Mouse (Mus musculus) neural tube, embryonic 13.5 days (tissue): ENCODE results near the gene Zbtb39. TPM values are rescaled to one million over a fixed set of nuclear protein-coding genes. Genes with fewer than 3 reads are reported as not detected.

Experiments used
- ATAC-seq: fragments of 200-750 bp; cut with Nextera tagmentation; 2 replicates; pipeline ENCODE4 v1.8.0; 2017; ENCODE audit warnings: low read depth, mild to moderate bottlenecking, moderate TSS enrichment, moderate library complexity
- H3K27ac ChIP-seq: fragments of 300-500 bp; sonication (generic); replicated peaks from 2 replicates; pipeline ENCODE4 v1.5.1; 2015; ENCODE audit warnings: moderate library complexity, mild to moderate bottlenecking, inconsistent platforms
- H3K27me3 ChIP-seq: fragments of 300-500 bp; sonication (generic); 2 replicates; pipeline ENCODE4 v1.6.1; 2015; ENCODE audit warnings: mild to moderate bottlenecking, inconsistent platforms
- H3K36me3 ChIP-seq: fragments of 300-500 bp; sonication (generic); 2 replicates; pipeline ENCODE4 v1.6.1; 2015; ENCODE audit warnings: mild to moderate bottlenecking, inconsistent platforms
- H3K4me1 ChIP-seq: fragments of 300-500 bp; sonication (generic); replicated peaks from 2 replicates; pipeline ENCODE4 v1.6.1; 2015; ENCODE audit warnings: inconsistent platforms
- H3K4me2 ChIP-seq: fragments of 300-500 bp; sonication (generic); 2 replicates; pipeline ENCODE4 v1.6.1; 2015; ENCODE audit warnings: inconsistent platforms, mild to moderate bottlenecking, moderate library complexity
- H3K4me3 ChIP-seq: fragments of 300-500 bp; sonication (generic); 2 replicates; pipeline ENCODE4 v1.5.1; 2015; ENCODE audit warnings: mild to moderate bottlenecking, inconsistent platforms
- H3K9ac ChIP-seq: fragments of 300-500 bp; sonication (generic); 2 replicates; pipeline ENCODE4 v1.6.1; 2015; ENCODE audit warnings: moderate library complexity, mild to moderate bottlenecking, inconsistent platforms
- H3K9me3 ChIP-seq: fragments of 300-500 bp; sonication (generic); 2 replicates; pipeline ENCODE4 v1.6.1; 2016; ENCODE audit warnings: inconsistent platforms
- WGBS: fragments of 180-500 bp; shearing (Covaris S2); methylation state at CpG from one replicate; pipeline ENCODE4 v1.1.7; 2015; 5-methylcytosine and 5-hydroxymethylcytosine counted together
- polyA plus RNA-seq: library from polyadenylated mRNA; unstranded; fragments of >200 nt; fragmentation: Nextera tagmentation; extraction: Ambion mirVana; gene quantifications from 2 replicates; pipeline ENCODE4 v1.2.1, GENCODE M21; 2015

The Zbtb39 gene
- 3.3 and 4.5 TPM in 2 replicates for polyA plus RNA-seq

DNA sequence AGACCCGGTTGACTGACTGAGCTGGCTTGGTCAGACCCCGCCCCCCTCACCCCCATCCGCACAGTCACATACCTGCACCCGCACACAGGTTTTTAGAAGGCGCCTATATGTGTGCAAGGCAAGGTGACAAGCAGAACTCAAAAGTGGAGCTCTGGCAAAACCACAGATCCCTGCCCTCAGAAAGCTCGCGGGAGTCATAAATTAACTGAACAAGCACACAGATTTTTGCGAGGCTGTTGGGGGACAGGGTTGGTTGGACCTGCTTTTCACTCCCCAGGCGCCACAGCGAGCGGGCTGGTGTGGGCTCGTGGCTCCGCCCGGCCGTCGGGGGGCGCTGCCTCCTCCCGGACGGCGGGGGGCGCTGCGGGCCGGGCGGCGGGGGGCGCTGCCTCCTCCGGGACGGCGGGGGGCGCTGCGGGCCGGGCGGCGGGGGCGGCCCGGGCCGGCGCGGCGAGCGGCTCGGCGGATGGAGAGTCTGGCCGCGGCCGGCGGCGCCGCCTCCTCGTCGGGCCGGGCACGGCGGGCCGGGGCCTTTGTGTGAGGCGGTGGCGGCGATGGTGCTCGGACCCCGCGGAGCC, at the start of gene Zbtb39:
Gene Zbtb39, plus strand, starts transcription at position 456 of the 578 bp plus-strand sequence.
- Histone ChIP-seq H3K36me3 (peaks cover 30% of the 10 kb centered on the region), H3K27ac (peak within 1 kb of the TSS; percentile 83), H3K27me3 (no peaks in the 10 kb centered on the region; the same call in 1 of the 2 replicates), H3K4me2 (peak within 1 kb of the TSS; percentile 78), H3K9me3 (no peaks in the 10 kb centered on the region), H3K4me1 (peaks cover 21% of the 10 kb centered on the region), H3K4me3 (peak within 1 kb of the TSS; percentile 95), H3K9ac (peak within 1 kb of the TSS; percentile 98)
- ATAC-seq = peak; percentile 86
- 4% methylated on average over 17 of the region's 61 CpGs for WGBS

DNA sequence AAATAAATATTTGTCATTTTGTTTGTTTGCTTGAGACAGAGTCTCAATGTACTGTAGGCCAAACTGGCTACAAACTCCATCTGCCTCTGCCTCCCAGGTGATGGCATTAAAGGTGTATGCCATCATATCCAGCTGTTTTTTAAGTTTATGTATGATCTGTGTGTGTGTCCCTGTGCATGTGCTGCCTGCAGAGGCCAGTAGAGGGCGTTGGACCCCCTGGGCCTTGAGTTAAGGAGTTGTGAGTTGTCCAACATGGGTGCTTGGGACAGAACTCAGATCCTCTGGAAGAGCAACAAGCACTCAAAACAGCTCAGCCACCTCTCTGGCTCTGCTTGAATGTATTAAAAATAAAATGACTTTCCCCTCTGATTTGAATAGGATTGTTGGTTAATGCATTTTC, 48.3 kb upstream of the Zbtb39 start:
- no peaks in the 10 kb centered on the region for H3K4me1 ChIP-seq
- no peak for ATAC-seq
- H3K4me2 ChIP-seq = no peak overlapping the region
- 26% methylated on average over 1 of the region's 1 CpGs for WGBS
- H3K27ac ChIP-seq = no peak overlapping the region
- no peaks in the 10 kb centered on the region for H3K9me3 ChIP-seq
- peaks cover 32% of the 10 kb centered on the region for H3K36me3 ChIP-seq
- no peaks in the 10 kb centered on the region for H3K27me3 ChIP-seq
- no peak overlapping the region for H3K4me3 ChIP-seq
- H3K9ac ChIP-seq = no peak overlapping the region

DNA sequence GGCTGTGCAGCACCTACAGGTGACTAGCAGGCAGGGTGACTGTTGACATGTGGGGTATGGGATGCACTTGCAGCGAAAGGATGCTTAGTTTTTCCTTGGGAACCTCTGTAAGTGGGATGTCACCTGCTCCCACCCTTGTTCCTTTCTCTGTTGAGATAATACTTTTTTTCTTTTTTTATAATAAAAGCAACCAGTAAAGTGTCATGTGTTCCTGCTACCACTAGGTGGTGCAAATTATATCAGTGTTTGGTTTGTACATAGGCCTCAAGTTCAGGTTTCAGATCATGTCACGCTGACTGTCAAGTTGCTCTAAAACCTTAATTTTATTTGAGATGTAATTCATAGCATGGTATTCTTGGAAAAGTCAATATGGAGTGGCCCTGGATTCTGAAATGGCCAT, 44.7 kb upstream of the Zbtb39 start:
- 63% methylated on average over 2 of the region's 2 CpGs for WGBS
- Histone ChIP-seq H3K4me3 (no peak overlapping the region), H3K4me2 (no peak overlapping the region), H3K27me3 (no peaks in the 10 kb centered on the region), H3K27ac (no peak overlapping the region), H3K36me3 (peaks cover 44% of the 10 kb centered on the region), H3K4me1 (no peaks in the 10 kb centered on the region), H3K9ac (no peak overlapping the region), H3K9me3 (no peaks in the 10 kb centered on the region)
- no peak for ATAC-seq

DNA sequence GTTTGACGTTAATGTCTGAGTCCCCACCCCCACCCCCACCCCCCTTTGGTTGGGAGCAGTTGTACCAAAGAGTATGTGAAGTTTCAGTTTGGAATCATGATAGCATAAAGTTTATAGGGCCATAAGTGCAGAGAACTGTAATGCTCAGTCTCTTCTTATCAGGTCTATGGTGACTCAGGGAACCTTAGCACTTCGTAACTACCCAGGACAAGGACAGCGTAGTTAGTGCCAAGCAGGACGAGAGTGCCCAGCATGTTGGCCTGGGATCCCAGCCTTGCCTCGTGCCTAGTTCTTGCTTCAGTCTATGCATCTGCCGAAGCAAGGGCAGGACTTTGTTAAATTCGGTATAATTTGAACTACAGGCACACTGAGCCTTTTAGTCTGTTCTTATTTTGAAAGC, 43.6 kb upstream of the Zbtb39 start:
- Histone ChIP-seq H3K9me3 (no peaks in the 10 kb centered on the region), H3K9ac (no peak overlapping the region), H3K4me2 (no peak overlapping the region), H3K4me3 (no peak overlapping the region), H3K36me3 (peaks cover 46% of the 10 kb centered on the region), H3K27ac (no peak overlapping the region), H3K4me1 (no peaks in the 10 kb centered on the region), H3K27me3 (no peaks in the 10 kb centered on the region)
- 93% methylated on average over 7 of the region's 7 CpGs for WGBS
- ATAC-seq = no peak

DNA sequence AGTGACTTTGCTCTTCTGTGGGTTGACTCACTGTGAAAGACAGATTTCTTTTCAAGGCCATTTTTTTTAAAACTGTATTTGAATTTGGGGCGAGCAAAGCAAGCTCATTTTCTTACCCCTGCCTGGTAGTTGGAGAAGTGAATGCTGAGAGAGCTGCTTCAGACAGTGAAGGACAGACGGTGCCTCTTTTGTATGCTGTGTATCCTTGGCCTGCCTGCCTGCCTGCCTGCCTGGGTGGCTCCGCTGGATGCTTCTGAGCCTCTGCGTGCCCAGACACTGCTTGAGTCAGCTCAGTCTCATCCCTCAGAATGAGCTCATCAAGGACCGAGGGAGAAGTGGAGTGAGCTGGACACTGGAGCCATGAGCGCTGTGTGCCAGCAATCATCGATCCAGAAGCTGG, 40.4 kb upstream of the Zbtb39 start:
- no peaks in the 10 kb centered on the region for H3K9me3 ChIP-seq
- H3K9ac ChIP-seq = no peak overlapping the region
- H3K36me3 ChIP-seq = peaks cover 30% of the 10 kb centered on the region
- 91% methylated on average over 7 of the region's 7 CpGs for WGBS
- no peak for ATAC-seq
- H3K27ac ChIP-seq = no peak overlapping the region
- no peak overlapping the region for H3K4me2 ChIP-seq
- no peaks in the 10 kb centered on the region for H3K4me1 ChIP-seq
- H3K4me3 ChIP-seq = no peak overlapping the region
- no peaks in the 10 kb centered on the region for H3K27me3 ChIP-seq

DNA sequence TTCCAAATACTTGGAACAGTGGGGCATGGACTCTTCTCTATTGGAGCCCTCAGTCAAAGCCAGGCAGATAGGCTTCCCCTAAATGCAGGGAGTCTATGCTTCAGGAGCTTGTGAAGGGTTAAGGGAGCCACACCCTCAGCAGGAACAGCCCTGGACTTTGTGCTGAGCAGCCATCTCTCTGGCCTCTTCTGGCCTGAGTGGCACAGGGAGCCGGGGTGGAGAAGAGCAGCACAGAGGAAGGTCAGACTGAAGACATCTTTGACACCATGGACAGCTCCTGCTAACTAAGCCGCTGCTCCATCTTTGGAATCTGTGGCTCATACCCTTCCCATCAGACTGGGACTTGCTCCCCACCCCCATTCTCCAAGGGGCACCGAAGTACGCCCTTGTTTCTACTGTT, 36.0 kb upstream of the Zbtb39 start:
- Histone ChIP-seq H3K27me3 (no peaks in the 10 kb centered on the region), H3K36me3 (peaks cover 15% of the 10 kb centered on the region), H3K9ac (no peak overlapping the region), H3K4me1 (no peaks in the 10 kb centered on the region), H3K9me3 (no peaks in the 10 kb centered on the region), H3K27ac (no peak overlapping the region), H3K4me2 (no peak overlapping the region), H3K4me3 (no peak overlapping the region)
- ATAC-seq = no peak
- 53% methylated on average over 4 of the region's 4 CpGs for WGBS

DNA sequence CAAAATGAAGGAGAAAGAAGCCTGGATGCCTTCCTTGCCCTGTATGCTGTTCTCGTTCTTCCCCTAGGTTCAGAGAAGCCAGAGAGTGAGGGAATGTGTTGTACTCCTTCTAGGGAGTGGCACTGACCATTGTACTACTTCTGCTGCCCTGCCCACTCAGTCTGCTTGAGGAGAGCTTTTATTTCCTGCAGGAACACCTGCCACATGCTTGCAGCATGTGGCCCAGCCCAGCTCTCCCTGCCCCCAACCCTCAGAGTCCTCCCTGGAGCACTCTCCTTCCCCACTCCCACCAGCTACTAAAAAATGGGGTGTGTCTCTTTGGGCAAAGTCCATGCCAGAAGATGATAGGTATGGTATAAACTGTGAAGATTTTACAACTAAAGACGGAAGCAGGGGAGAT, 35.0 kb upstream of the Zbtb39 start:
- Histone ChIP-seq H3K9ac (no peak overlapping the region), H3K4me3 (no peak overlapping the region), H3K9me3 (no peaks in the 10 kb centered on the region), H3K4me2 (no peak overlapping the region), H3K27me3 (no peaks in the 10 kb centered on the region), H3K27ac (no peak overlapping the region), H3K4me1 (no peaks in the 10 kb centered on the region), H3K36me3 (0 out of 2 replicates have a peak, but pooled peaks cover 5% of the 10 kb centered on the region)
- ATAC-seq = no peak
- whole genome bisulfite sequencing = 71% methylated on average over 2 of the region's 2 CpGs

DNA sequence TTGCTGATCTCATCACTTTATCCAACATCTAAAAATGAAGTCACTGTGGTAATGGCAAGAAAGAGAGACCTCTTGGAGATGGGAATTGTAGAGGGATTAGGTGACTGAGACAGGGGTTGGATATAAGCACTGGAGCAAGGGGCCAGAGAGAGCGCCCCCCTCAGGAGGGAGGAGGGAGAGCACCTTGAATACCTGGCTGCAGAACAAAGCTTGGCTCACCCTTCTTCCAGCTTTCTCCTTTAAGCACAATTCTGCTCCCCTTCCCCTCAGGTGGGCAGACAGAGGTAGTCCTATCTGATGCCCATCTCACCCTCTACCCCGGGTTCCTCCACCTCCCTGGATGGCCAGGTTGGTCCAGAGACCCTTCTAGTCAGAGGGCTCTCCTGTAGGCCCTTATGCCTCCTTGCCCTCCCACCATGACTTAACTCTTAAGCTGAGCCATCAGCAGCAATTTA, 34.5 kb upstream of the Zbtb39 start, which contains the start of gene Myo1a:
Gene Myo1a, plus strand, starts transcription at position 405 of the 455 bp plus-strand sequence.
- Histone ChIP-seq H3K27me3 (no peaks in the 10 kb centered on the region), H3K9ac (no peak within 1 kb of the TSS), H3K4me2 (no peak within 1 kb of the TSS), H3K9me3 (no peaks in the 10 kb centered on the region), H3K36me3 (0 out of 2 replicates have a peak, but pooled peaks cover 2% of the 10 kb centered on the region), H3K27ac (no peak within 1 kb of the TSS), H3K4me3 (no peak within 1 kb of the TSS), H3K4me1 (no peaks in the 10 kb centered on the region)
- ATAC-seq = no peak
- 77% methylated on average over 2 of the region's 2 CpGs for WGBS

DNA sequence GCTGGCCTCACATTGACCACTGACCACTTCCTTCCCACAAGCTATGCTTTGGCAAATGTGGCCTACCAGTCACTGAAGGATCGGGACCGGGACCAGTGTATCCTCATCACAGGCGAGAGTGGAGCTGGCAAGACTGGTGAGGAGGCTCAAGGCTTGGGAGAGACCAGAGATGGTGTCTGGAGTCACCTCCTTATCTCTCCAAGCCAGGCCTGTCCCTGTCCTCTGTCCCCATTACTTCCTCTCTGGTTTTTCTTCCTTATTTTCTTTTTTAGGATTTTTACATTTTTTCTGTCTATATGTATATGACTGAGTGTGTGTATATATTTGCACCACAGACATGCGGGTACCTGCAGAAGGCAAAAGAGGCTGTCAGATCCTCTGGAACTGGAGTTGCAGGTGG, 33.6 kb upstream of the Zbtb39 start:
- H3K36me3 ChIP-seq = no peaks in the 10 kb centered on the region
- H3K4me3 ChIP-seq = no peak overlapping the region
- no peaks in the 10 kb centered on the region for H3K9me3 ChIP-seq
- H3K27ac ChIP-seq = no peak overlapping the region
- no peak overlapping the region for H3K4me2 ChIP-seq
- H3K9ac ChIP-seq = no peak overlapping the region
- 93% methylated on average over 4 of the region's 4 CpGs for WGBS
- no peak for ATAC-seq
- no peaks in the 10 kb centered on the region for H3K27me3 ChIP-seq
- no peaks in the 10 kb centered on the region for H3K4me1 ChIP-seq

DNA sequence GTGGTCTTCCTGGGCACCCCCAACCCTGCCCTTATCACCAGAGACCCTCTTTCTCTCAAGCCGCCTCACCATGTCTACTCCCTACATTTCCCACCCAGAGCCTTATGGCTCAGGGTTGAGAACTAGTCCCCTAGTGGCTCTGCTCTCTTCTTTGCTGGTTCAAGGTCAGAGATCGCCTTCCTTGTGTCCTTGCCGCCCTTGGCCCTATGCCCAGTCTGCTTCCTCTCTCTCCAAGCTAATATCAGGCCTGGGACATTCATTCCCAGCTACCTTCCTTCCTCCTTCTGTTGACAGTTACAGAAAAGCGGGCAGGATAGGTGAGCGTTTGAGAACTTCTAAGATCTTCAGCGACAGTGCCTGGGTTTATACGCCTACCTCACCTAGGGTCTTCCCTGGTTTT, 31.6 kb upstream of the Zbtb39 start:
- no peaks in the 10 kb centered on the region for H3K27me3 ChIP-seq
- no peaks in the 10 kb centered on the region for H3K4me1 ChIP-seq
- no peak for ATAC-seq
- H3K9ac ChIP-seq = no peak overlapping the region
- no peaks in the 10 kb centered on the region for H3K36me3 ChIP-seq
- H3K9me3 ChIP-seq = no peaks in the 10 kb centered on the region
- no peak overlapping the region for H3K27ac ChIP-seq
- H3K4me2 ChIP-seq = no peak overlapping the region
- WGBS = 89% methylated on average over 7 of the region's 7 CpGs
- no peak overlapping the region for H3K4me3 ChIP-seq

DNA sequence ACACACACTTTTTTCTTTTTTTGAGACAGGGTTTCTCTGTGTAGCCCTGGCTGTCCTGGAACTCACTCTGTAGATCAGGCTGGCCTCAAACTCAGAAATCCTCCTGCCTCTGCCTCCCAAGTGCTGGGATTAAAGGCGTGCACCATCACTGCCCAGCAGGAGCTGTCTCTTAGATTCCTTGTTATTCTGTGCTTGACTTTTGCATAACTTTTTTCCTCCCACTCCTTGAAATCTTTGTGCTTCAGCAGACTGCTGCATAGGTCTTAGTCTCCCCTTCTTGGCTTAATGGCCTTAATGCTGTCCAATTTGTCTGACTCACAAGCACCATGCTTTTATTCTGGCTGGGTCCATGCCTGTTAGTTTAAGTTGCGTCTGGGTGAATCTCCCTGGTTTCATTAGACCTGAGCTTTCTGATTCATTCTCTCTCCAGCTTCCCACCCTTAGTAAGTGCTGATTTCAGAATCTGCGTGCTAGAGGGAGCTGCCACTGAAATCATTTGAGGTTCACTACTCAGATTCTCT, 30.4 kb upstream of the Zbtb39 start:
- H3K9ac ChIP-seq = no peak overlapping the region

DNA sequence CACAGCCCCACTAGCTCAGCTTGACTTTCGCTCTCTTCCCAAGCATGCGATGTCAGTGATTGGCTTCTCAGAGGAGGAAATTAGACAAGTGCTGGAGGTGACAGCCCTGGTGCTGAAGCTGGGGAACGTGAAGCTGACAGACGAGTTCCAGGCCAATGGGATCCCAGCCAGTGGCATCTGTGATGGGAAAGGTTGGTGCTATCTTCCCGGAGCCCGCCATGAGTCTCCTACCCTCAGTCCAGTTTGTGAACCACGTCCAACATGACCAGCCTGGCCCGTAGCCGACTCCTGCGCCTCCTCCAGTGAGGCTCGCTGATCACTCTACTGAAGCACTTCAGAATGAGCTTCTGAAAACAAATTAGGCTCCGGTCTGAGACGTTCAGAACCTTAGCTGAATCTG, 29.0 kb upstream of the Zbtb39 start:
- no peak overlapping the region for H3K4me3 ChIP-seq
- no peaks in the 10 kb centered on the region for H3K36me3 ChIP-seq
- H3K27ac ChIP-seq = no peak overlapping the region
- H3K4me2 ChIP-seq = no peak overlapping the region
- no peaks in the 10 kb centered on the region for H3K27me3 ChIP-seq
- H3K9ac ChIP-seq = no peak overlapping the region
- no peaks in the 10 kb centered on the region for H3K4me1 ChIP-seq
- 88% methylated on average over 13 of the region's 13 CpGs for WGBS
- no peaks in the 10 kb centered on the region for H3K9me3 ChIP-seq
- ATAC-seq = no peak

More for the DNA sequence above, 30.4 kb upstream of the Zbtb39 start:
- Histone ChIP-seq H3K4me3 (no peak overlapping the region), H3K4me2 (no peak overlapping the region), H3K4me1 (no peaks in the 10 kb centered on the region), H3K27ac (no peak overlapping the region), H3K27me3 (no peaks in the 10 kb centered on the region), H3K9me3 (no peaks in the 10 kb centered on the region), H3K36me3 (no peaks in the 10 kb centered on the region)
- ATAC-seq = no peak
- 84% methylated on average over 3 of the region's 3 CpGs for WGBS

DNA sequence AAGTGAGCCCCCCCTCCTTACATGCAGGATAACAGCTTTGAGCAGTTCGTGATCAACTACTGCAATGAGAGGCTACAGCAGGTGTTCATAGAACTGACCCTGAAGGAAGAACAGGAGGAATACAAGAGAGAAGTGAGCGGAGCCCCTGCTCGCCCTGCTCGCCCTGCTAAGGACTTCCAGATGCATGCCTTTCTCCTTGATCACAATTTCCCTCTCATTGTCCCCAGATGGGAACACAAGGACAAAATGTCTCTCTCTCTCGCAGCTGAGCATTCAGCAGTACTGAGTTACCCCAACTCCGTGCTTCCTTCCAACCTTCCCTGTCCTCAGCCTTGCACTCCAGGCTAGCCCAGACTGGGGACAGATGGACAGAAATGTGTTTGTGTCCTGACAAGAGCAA, 26.6 kb upstream of the Zbtb39 start:
- Histone ChIP-seq H3K4me2 (no peak overlapping the region), H3K4me1 (no peaks in the 10 kb centered on the region), H3K9me3 (no peaks in the 10 kb centered on the region), H3K9ac (no peak overlapping the region), H3K4me3 (no peak overlapping the region), H3K36me3 (no peaks in the 10 kb centered on the region), H3K27me3 (no peaks in the 10 kb centered on the region), H3K27ac (no peak overlapping the region)
- ATAC-seq = no peak
- 79% methylated on average over 6 of the region's 6 CpGs for WGBS
